Mouse (Mus musculus): Measurements from ENCODE around the gene Fer. TPM values are rescaled to one million over a fixed set of nuclear protein-coding genes. Genes with fewer than 3 reads are reported as not detected.

Gene Fer
- total RNA-seq, 2 experiments from 2014 or later: 30.0 to 30.9 TPM

DNA sequence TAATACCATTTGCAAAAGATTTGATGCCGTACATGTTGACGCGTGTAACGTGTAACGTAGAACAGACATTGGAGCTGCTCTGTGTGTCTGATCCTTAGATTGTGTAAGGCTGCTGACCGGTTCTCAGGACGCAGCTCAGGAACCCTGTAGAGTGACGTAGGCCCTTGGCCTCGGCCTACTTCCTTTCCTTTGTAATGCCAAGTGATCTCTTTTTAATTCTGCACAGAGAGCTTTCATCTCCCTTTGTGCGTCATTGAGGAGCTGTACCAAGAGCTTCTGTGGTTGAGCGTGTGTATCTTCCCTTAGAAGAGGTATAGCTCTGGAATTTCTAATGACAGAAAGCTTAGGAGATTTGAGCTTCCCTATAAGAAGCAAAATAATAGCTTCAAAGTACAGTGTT lies 190.8 kb downstream of the Fer start:
- intact Hi-C loops (cut with DNase I): no loop called here
- Histone ChIP-seq H3K4me3 (no peak overlapping the region), H3K27ac (no peak overlapping the region)
- no peak for DNase-seq (ENCODE audit: extremely low spot score in 1 of 2, low spot score in 2 of 2)
- no peak for TF ChIP-seq CTCF (IDR thresholded peaks at IDR 0.05)

DNA sequence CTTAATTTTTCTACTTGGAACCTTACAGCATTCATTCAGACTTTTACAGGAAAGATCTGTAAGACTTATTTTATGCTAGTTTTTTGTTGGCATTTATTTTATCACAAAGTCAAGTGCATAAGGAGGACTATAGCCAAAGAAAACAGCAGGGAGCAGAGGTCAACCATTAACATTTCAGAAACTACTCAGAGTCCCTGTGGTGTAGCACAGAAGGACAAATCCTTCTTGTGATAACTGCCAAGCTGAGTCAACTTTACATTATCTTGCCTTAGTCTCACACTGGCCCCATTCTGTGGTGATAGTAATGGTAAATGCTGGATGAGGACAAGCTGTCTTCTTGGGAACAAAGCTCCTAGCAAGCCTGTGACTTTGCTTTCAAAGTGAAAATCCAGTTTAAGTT lies 197.7 kb downstream of the Fer start:
- DNase-seq (ENCODE audit: extremely low spot score in 1 of 2, low spot score in 2 of 2): no peak
- intact Hi-C loops (cut with DNase I): no loop called here
- H3K4me3 ChIP-seq: no peak overlapping the region
- no peak for TF ChIP-seq CTCF (IDR thresholded peaks at IDR 0.05)
- no peak overlapping the region for H3K27ac ChIP-seq

GRCm38 (mm10) chr17:64065243-64065642 lies 202.4 kb downstream of the Fer start:
- H3K27ac ChIP-seq: no peak overlapping the region
- no peak for DNase-seq (ENCODE audit: extremely low spot score in 1 of 2, low spot score in 2 of 2)
- TF ChIP-seq CTCF (IDR thresholded peaks at IDR 0.05): no peak
- intact Hi-C loops (cut with DNase I): no loop called here
- H3K4me3 ChIP-seq: no peak overlapping the region

- TF ChIP-seq CTCF (IDR thresholded peaks at IDR 0.05): no peak
- no peak overlapping the region for H3K27ac ChIP-seq
- no peak overlapping the region for H3K4me3 ChIP-seq
- peak; percentile 26 to 30 for DNase-seq (ENCODE audit: extremely low spot score in 1 of 2, low spot score in 2 of 2)
- intact Hi-C loops (cut with DNase I): no loop called here
Measured at GRCm38 (mm10) chr17:64077392-64077791, 214.5 kb downstream of the Fer start.

DNA sequence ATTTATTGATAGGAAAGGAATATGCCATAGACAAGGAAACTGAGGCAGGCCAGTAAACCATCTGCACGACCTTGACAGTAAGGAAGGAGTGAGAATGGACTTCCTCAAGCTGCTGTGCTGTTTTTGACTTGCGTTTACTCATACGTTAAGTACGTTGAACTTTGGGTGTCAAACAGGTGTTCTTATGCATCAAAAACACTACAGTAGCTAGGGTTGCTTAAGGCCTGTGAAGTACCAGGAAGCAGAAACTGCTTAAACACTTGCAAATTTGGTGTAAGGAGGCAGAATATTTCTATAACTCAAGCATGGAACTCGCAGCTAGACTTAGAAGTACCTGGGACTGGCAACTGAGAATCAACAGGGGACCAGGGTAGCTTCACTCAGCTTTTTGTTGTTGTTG lies 221.9 kb downstream of the Fer start:
- DNase-seq (ENCODE audit: extremely low spot score in 1 of 2, low spot score in 2 of 2): no peak
- TF ChIP-seq CTCF (IDR thresholded peaks at IDR 0.05): no peak
- intact Hi-C loops (cut with DNase I): no loop called here
- Histone ChIP-seq H3K27ac (no peak overlapping the region), H3K4me3 (no peak overlapping the region)

DNA sequence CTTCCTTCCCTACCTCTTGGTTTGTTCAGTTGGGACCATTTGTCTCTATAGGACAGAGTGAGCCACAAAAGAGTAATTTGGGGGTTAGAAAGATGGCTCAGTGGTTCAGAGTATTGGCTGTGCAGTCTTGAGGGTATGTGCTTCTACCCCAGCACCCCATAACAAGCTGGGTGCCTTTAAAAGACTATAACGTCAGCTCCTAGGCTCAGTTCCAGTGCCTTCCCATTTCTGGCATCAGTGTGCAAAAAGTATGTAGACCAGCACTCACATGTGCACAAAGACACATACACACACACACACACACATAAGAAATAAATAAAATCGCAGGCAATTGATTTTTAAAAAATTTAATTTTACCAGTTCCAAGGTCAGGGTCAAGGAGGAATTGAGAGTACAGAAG lies 222.6 kb downstream of the Fer start:
- no peak for TF ChIP-seq CTCF (IDR thresholded peaks at IDR 0.05)
- DNase-seq (ENCODE audit: extremely low spot score in 1 of 2, low spot score in 2 of 2): no peak
- intact Hi-C loops (cut with DNase I): no loop called here

GRCm38 (mm10) chr17:64086875-64087608 lies 224.2 kb downstream of the Fer start:
- no peak overlapping the region for H3K4me3 ChIP-seq
- TF ChIP-seq CTCF (IDR thresholded peaks at IDR 0.05): no peak
- intact Hi-C loops (cut with DNase I): no loop called here
- H3K27ac ChIP-seq: no peak overlapping the region
- DNase-seq (ENCODE audit: extremely low spot score in 1 of 2, low spot score in 2 of 2): no peak

More for the DNA sequence above, 222.6 kb downstream of the Fer start:
- no peak overlapping the region for H3K4me3 ChIP-seq
- H3K27ac ChIP-seq: 0 out of 2 replicates have a peak overlapping the region, but pooled peaks have one; percentile 32

GRCm38 (mm10) chr17:64087871-64088270 lies 225.0 kb downstream of the Fer start:
- intact Hi-C loops (cut with DNase I): no loop called here
- no peak for TF ChIP-seq CTCF (IDR thresholded peaks at IDR 0.05)
- H3K4me3 ChIP-seq: no peak overlapping the region
- no peak for DNase-seq (ENCODE audit: extremely low spot score in 1 of 2, low spot score in 2 of 2)
- H3K27ac ChIP-seq: no peak overlapping the region

DNA sequence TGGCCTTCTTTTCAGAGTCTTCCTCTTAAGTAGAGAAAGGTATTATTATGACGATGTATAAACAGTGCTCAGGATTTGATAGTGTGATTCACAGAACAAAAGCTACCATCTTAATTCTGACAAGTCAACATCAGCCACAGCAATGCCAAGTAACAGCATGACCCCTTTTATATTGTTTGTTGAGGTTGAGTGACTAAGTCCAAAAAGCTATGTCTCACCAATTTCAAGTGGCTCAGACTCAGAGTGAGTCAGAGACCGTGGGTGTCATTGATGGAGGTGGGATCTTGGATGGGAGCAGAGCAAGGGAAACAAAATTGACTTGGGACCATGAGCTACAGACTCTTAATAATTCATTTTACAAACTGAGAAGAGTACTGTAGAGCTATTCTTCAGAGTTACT lies 230.9 kb downstream of the Fer start:
- intact Hi-C loops (cut with DNase I): no loop called here
- DNase-seq (ENCODE audit: extremely low spot score in 1 of 2, low spot score in 2 of 2): no peak
- no peak overlapping the region for H3K27ac ChIP-seq
- TF ChIP-seq CTCF (IDR thresholded peaks at IDR 0.05): no peak
- H3K4me3 ChIP-seq: no peak overlapping the region

DNA sequence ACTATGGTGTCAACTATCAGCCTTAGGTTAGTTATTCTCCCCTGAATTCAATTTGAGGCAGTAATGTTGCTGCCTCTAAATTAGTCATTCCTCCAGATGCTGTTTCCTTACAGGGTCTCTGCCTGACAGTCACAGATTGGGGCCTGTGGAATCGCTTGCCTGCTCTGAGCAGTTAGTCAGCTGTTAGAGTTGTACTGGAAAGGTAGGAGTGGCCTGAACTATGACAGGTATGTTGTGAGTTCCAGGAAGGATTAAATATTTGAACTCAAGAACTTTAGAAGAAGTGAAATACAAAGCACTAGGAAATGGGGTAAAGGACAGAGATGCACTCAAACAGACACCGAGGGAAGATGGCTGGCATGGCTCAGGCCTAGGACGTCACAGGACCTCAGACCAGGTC lies 233.9 kb downstream of the Fer start:
- DNase-seq (ENCODE audit: extremely low spot score in 1 of 2, low spot score in 2 of 2): no peak
- intact Hi-C loops (cut with DNase I): no loop called here
- Histone ChIP-seq H3K27ac (no peak overlapping the region), H3K4me3 (no peak overlapping the region)
- no peak for TF ChIP-seq CTCF (IDR thresholded peaks at IDR 0.05)

GRCm38 (mm10) chr17:64097788-64098359 lies 235.0 kb downstream of the Fer start:
- intact Hi-C loops (cut with DNase I): no loop called here
- no peak for TF ChIP-seq CTCF (IDR thresholded peaks at IDR 0.05)
- DNase-seq (ENCODE audit: extremely low spot score in 1 of 2, low spot score in 2 of 2): no peak
- no peak overlapping the region for H3K27ac ChIP-seq
- H3K4me3 ChIP-seq: no peak overlapping the region

DNA sequence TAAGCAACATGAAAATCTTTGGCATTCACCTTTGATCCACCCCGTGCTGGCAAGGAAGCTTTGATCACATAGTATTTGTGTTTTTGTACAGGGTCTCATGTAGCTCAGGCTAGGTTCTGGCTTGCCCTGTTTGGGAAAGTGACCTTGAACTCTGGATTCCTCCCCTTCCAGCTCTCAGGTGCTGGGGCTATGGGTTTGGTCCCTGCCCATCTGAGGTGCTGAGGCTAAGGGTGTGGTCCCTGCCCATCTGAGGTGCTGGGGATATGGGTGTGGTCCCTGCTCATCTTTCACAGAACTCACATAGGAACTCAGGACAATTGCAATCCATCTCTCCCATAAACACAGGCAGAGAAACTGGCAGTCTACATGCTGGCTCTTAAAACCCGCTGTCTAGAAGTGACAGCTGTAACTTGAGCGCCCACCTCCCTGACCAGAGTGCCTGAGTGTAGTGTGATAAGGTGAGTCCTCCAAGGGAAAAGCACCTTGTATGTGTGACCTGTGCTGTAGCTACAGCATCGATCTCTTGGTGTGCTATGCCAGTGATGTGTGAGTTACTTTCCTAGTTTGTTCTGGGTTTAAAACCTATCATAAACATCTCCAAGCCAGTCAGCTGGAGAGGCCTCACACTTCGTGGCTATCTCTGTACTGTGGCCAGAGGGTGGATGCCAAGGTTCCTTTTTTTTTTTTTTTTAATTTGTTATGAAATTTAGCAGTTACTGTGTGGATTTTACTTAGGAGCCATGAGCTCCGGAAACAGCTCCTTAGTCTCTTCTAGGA lies 236.7 kb downstream of the Fer start:
- H3K27ac ChIP-seq: no peak overlapping the region
- intact Hi-C loops (cut with DNase I): no loop called here
- no peak for DNase-seq (ENCODE audit: extremely low spot score in 1 of 2, low spot score in 2 of 2)
- TF ChIP-seq CTCF (IDR thresholded peaks at IDR 0.05): no peak
- H3K4me3 ChIP-seq: no peak overlapping the region

Measured in left cerebral cortex, adult 2 months (tissue).